Mouse (Mus musculus): ENCODE results near the gene 1700018G05Rik.
"Not testable (repeated sequence)": the region's sequence is repeated elsewhere in the genome, so short reads cannot be mapped to it uniquely, and the experiment has no call there.

1700018G05Rik gene

GRCm38 (mm10) chrX:102928072-102928471 lies at the start of gene 1700018G05Rik:
Gene 1700018G05Rik (plus strand): TSS chrX:102928372.
- not testable (repeated sequence) for DNase-seq (ENCODE audit: low read depth, low spot score)

GRCm38 (mm10) chrX:102908587-102908986 lies 19.6 kb upstream of the 1700018G05Rik start, which contains the start of the genes Dmrtc1a and 1700011M02Rik:
Gene Dmrtc1a (minus strand): TSS chrX:102908687.
Gene 1700011M02Rik (plus strand): TSS chrX:102908905.
- DNase-seq (ENCODE audit: low read depth, low spot score) = not testable (repeated sequence)

DNA sequence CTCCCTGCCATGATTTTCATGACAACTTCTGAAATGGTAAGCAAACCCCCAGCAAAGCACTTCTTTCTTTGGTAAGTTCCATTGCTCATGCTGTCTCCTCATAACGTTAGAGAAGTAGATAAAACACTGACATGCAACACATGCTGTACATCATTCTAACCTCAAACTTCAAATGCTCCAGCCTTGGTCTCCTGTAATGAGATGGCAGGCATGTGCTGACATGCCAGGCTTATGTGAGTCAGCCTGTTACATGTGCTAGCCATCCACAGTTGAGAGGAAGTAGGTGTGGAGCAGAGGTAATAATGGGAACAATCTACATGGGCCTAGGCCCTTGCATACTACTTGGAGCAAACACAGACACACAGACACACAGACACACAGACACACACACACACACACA lies 13.3 kb upstream of the 1700018G05Rik start:
- not testable (repeated sequence) for DNase-seq (ENCODE audit: low read depth, low spot score)

- peak; percentile 12 for DNase-seq (ENCODE audit: low read depth, low spot score)
These were observed 1.5 kb upstream of the 1700018G05Rik start for GRCm38 (mm10) chrX:102926707-102927106.

GRCm38 (mm10) chrX:102932992-102933570 lies 4.9 kb downstream of the 1700018G05Rik start:
- DNase-seq (ENCODE audit: low read depth, low spot score) = no peak

DNA sequence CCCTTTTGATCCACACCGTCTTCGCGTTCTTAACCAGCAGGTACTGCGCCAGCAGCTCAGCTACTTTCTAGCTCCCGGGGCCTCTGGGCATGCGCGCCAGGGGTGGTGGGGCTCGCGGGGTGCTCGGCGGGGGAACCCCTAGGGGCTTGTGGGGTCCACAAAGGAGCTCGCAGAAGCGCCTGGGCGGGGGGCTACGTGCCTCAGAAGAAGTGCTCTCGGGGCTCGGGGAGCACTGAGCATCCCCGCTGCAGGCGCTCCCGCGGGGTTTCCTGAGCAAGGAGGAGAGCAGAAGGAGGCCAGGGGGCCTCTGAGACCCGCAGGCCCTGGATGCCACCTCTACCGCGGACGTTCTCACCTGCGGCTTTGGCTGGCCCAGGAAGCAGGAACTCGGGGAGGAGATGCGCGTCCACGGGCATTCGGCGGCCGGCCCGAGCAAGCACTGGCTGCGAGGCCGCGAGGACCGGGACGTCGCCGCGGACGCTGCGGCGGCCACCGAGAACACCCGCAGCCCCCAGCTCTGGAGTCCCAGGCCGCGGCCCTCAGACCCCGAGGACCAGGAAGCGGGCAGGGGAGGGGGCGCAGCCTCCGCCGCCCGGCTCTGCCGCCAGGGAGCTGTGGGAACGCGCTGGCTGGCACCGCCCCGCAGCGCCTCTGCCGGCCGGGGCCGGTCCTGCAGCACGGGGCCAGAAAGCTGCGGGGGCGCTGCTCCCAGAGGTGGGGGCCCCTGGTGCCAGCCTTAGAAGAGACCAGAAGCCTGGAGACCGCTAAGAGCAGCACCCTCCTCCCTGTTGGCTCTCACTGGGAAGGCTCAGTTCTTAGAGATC lies 5.6 kb downstream of the 1700018G05Rik start:
- peak; percentile 5 for DNase-seq (ENCODE audit: low read depth, low spot score)

- peak; percentile 4 for DNase-seq (ENCODE audit: low read depth, low spot score)
These were observed 6.2 kb downstream of the 1700018G05Rik start for GRCm38 (mm10) chrX:102934395-102934764.

GRCm38 (mm10) chrX:102936743-102937142 lies 8.6 kb downstream of the 1700018G05Rik start:
- DNase-seq (ENCODE audit: low read depth, low spot score) = no peak

- not testable (repeated sequence) for DNase-seq (ENCODE audit: low read depth, low spot score)
These were observed 22.0 kb downstream of the 1700018G05Rik start for GRCm38 (mm10) chrX:102950136-102950535.

GRCm38 (mm10) chrX:102958917-102959316 lies 30.7 kb downstream of the 1700018G05Rik start:
- peak; percentile 31 for DNase-seq (ENCODE audit: low read depth, low spot score)

GRCm38 (mm10) chrX:102960581-102960980 lies 32.4 kb downstream of the 1700018G05Rik start:
- DNase-seq (ENCODE audit: low read depth, low spot score) = no peak

Data from ES-CJ7 (cell line).